Mouse (Mus musculus) 3134 (cell line): ENCODE data around the gene Tmem132b.

Experiments used
- DNase-seq: peaks from one replicate; pipeline ENCODE4 v3.0.0-alpha.2; 2011; ENCODE audit warnings: low spot score; ENCODE audit not compliant: insufficient read length; ENCODE audit errors: extremely low read depth

The Tmem132b gene

DNA sequence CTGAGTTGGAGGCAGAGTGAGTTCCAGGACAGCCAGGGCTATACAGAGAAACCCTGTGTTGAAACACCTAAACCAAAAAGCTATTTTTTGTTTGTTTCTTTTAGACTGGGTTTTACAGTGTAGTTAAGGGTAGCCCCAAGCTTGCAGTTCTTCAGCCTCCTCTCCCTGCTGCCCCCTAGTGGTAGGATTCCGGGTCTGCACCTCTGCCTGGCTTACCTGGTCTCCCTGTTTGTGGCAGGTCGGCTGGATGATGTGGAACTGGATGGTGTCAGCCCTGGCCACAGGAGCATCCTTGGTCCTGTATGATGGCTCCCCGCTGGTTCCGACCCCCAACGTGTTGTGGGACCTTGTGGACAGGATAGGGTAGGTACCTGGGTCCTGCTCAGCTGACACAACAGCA lies 22.0 kb upstream of the Tmem132b start:
- DNase-seq = peak; percentile 63

DNA sequence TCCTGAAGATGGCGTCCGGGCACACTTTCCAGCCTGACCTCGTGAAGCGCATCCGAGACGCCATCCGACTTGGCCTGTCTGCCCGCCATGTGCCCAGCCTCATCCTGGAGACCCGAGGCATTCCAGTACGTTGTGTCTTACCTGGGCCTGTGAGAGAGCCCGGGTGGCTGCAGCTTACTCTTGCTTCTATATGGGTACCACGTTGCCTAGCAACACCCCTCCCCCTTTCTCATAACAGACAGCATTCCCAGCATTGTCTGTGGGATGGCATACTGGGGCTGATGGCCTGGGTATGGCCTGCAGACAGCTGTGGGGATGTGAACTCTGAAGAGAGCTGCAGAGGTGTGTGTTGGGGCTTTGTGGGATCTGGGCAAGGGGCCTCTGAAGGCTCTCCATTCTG lies 16.6 kb upstream of the Tmem132b start:
- no peak for DNase-seq

DNA sequence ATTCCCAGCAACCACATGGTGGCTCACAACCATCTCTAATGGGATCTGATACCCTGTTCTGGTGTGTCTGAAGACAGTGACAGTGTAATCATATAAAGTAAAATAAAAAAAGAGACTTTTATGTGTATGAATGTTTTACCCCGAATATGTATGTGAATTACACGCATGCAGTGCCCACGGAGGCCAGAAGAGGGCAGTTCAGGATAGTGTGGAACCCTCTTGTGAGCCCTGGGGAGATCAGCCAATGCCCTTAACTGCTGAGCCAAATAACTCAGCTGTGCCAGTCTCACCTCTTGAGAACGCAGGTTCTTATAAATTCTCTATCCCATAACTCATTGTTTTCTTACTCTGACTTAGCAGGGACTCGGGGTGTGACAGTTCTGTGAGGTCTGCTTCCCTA lies 12.9 kb upstream of the Tmem132b start:
- DNase-seq = no peak

DNA sequence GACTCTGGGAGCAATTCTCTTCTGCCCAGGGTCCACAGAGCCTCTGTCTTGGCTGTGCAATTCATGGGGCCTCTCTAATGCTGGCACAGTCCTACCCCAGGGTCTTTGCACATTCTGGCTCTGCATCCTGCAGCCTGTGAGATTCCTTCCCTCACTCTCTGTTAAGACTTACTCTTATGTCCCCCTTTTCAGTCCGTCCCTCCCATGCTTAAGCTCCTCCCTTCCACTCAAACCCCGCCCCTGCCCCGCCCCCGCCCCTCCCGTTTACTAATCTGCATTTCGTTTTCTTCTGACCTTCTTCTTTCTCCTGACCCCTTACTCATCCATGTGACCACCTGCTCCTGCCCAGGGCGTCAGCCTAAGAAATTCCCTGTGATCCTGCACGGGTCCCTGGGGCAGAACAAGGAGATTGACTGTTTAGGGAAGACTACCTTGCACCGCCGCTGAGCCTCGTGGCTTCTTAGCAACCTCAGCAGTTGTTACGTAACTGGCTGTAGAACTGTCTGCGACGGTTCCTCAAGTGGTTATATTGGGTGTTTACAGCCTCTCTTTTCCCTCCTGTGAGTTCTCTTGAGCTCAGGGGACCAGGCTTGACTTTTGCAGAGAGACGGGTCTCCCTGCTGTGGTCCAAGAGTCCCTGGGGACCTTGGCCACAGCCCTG lies 10.5 kb upstream of the Tmem132b start:
- DNase-seq = no peak

DNA sequence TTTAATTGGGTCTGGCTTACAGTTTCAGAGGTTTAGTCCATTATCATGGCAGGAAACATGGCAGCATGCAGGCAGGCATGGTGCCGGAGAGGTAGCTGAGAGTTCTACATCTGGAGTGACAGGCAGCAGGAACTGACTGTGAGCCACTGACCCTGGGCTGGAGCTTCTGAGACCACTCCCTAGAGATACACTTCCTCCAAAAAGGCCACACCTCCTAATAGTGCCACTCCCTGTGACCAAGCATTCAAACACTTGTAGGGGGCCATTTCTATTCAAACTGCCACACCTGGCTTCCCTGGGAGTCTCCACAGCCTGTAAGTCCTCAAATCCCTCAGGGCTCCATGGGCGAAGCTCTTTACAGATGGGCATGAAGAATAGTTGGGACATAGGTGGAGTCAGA lies 8.2 kb upstream of the Tmem132b start:
- no peak for DNase-seq

DNA sequence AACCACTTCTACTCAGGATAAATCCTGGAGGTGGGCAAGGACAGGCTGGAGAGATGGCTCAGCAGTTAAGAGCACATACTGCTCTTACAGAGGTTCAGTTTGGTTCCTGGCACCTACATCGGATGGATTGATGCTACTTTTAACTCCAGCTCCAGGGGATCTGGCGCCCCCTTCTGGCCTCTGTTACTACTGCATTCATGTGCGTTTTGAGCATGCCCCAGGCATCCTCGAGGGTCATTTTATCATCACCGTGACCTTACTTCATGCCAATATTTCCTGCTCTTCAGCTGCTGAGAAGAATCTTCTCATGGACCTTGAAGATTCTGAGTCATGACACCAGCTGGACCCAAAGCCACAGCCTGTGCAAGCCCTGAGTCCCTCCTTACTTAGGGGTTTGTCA lies 6.1 kb upstream of the Tmem132b start:
- DNase-seq = no peak

DNA sequence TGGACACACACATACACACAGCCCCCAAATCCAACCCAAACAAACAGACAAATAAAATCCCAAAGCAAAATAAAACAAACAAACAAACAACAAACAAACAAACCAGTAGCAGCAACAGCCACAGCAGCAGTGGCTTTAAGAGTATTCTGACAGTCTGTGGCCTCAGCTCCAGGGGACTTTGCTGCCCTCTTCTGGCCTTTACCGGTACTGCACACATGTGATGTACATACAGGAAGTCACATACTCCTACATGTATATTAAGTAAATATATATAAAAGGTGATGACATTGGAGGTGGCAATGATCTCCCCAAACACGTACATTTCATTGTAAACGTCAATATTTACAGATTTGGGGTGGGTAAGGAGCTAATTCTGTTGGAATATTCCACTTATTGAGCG lies 5.1 kb upstream of the Tmem132b start:
- no peak for DNase-seq

DNA sequence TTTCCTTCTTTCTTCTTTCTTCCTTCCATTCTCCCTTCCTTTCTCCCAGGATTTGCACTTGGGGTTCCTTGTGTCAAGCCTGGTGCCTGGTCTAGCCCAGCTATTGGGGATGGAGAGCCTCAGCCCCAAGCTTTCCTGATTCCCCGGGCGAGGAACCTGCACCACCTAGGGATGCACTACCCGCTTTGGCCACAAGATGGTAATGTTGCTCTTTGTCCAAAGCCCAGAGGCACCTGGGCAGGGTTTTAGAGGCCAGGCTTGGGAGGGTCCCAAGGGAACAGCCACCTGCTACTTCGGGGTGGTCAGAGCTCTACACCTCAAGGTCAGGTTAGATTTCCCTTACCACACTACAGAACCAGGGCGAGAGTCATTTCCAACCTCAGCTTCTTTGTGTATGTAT lies 2.5 kb upstream of the Tmem132b start:
- no peak for DNase-seq

DNA sequence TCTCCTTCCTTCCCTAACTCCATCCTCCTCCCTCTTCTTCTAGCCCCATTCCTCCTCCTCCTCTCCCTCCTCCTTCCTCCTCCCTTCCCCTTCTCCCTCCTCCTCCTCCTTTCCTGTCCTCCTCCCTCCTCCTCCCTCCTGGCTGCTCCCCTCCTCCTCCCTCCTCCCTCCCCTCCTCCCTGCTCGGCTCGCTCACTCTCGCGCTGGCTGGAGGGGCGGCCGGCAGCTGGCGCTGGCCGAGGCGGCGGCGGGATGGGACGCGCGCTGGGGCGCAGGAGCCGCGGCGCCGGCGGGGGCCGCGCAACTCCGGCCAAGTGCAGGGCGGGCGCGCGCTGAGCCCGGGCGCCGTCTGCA lies 594 bp downstream of the Tmem132b start:
- DNase-seq = no peak

DNA sequence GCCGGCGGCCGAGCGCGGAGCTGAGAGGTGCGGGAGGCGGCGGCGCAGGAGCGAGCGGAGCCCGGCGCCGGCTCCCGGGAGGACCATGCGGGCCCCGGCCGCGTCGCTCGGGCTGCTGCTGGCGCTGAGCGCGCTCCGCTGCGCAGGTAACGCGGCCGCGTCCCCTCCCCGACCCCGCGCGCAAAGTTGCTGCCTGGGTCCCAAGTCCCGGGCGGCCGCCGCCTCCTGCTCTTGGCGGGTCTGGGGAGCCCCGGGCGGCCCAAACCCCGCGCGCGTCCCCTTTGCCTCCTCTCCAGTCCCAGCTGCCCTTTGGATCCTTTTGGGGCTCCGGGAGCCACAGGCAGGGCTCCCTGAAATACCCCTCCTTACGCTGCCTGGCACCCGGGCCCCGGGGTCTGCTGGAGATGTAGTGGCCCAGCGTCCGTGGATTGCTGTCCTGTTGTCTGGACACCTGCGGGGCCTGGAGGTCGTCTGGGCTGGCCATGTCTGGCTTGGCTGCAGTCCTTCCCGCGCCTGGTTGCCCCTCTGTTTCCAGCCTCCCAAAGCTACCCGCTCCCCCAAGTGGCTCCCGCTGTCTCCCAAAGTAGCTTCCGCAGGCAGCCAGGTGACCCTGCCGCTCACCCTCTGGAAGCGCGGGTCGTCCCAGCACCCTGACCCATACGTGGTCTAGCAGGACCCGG lies 1.1 kb downstream of the Tmem132b start:
- no peak for DNase-seq

DNA sequence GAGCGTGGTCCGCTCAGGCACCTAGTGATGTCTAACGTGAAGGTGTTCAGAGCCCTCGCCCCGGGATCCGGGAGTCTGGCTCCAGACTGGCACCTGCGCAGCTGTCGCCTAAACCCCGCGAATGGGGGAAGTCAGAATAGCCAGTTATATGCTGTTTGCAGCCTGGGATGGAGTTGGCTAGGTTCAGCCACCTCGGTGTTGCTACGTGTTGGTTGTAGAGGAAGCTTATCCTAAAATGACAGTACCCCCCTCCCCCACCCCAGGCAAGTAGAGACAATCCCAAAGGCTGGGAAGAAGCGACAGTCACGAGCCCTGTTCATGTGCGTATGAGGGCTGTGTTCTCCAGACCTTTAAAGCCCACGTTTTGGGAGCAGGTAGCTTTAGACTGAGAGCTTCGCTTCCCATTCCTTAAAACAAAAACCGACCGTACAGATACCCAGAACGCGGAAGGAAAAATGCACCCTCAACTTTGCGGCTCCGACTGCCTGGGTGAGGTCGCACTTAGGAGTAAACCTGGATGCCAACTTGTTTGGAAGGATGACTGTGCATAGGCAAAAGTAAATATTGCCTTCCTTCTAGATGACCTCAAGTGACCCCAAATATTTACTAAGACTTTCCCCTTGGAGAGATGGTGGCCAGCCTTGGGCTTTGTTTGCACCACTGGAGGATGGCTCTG lies 1.8 kb downstream of the Tmem132b start:
- no peak for DNase-seq

DNA sequence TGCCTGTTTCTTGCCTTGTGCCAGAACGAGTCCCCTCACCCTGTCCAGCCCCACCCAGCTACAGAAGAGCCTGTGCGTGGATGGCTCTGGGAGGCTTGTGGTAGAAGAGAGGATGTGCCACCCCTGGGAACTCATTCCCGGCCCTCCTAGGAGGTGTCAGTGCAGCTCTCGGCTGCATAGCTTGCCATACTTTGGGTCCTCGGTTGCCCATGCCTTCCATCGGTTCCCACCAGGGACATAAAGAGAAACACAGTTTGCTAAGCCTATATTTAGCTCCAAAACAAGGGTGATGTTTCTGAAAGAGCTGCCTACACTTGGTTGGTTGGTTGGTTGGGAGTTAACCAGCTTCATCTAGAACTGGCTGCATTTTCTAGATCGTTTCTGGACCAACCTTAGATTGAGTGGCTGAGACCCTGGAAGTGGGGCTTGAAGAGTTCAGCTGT lies 2.6 kb downstream of the Tmem132b start:
- no peak for DNase-seq

DNA sequence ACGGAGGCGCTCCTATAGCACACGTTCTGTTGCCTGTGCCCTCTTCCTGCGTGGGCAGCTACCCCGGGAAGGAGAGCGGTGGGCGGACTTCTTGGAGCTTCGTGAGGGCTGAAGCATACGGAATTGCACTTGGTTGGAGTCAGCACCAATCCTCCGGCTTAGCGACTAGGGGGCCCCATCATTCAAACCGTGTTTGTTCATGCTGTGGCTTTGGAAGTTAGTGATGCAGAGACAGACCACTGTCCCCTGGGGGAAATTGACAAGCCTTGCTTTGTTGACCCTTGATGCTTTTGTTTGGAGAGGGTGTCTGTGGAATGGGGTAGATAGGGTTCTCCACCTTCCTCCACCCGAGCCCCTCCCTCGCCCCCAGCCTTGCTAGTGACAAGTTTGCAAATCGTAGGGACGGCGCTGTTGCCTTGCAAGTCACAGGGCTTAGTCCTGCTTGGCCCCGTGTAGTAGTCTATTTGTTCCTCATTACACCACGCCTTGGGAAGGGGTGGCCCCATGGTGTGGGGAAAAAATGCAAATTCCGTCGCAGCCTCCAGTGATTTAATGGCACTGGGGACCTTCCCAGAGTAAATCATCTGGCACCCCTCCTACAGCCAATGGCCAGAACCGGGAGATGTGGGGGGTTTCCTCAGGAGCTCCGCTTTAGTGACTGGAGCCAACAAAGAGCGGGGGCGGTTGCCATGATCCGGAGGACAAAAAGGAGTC lies 3.2 kb downstream of the Tmem132b start:
- no peak for DNase-seq

DNA sequence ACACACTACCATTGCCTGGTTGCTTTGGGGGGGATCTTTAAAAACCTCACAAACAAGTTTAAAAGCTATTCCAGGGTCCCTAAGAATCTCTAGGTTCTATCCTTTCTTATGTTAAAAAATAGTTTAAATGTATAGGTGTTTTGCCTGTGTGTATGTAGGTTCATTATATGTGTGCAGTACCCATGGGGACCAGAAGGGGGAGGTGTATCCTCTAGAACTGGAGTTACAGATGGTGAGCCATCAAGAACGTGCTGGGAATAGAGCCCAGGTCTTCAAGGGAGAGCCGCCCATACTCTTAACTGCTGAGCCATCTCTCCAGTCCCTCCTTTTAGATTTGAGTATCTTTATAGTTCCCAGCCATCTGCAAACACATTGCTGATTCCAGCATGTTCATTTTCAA lies 13.5 kb downstream of the Tmem132b start:
- DNase-seq = no peak

DNA sequence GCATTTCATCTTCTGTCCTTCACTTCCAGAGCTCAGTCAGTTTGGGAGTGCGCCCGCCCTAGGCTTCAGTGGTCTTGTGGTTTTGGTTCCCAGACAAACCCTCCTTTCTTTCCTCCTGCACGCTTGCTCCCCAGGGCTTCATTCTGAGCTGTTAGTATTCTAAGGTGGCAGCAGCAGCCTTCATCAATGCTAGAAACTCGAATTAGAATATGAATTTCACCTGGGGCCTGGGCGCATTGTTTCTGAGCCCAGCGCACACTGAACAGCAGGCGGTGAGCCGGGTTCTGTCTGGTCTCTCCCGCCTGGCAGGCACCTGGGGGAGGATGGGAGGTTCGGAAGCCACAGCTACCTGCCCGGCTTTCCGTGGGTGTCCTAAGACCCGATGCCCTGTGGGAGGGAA lies 14.7 kb downstream of the Tmem132b start:
- DNase-seq = no peak

DNA sequence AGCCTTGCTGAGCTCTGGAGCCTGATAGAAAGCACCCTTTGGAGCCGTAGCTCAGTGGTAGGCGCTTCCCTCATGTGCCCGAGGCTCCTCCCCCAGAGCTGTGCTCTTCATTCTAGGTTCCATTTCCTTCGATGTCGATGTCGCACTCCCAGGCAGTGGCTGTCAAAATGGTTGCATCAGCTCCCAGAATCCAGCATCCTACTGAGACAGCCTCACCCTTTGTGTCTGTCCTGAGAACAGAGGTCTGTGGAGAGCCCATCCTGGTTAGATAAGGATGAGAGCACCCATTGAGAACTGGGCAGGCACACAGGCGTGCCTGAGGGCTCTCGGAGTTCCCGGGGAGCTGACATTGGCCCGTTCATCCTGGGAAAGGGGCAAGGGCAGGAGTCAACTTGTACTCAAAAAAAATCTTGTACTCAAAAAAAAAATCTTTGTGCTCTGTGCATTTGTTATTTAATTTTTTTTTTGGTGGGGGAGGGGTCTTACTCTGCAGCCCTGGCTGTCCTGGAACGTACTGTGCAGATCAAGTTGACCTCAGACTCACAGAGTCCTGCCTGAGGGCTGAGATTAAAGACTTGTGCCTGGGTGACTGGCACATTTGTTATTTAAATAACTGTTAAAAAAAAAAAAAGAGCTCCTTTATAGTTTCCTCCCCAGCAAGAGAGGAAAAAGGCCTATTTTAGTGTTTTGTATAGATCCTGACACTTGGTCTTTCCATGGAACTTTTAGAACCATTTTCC lies 18.3 kb downstream of the Tmem132b start:
- DNase-seq = no peak

DNA sequence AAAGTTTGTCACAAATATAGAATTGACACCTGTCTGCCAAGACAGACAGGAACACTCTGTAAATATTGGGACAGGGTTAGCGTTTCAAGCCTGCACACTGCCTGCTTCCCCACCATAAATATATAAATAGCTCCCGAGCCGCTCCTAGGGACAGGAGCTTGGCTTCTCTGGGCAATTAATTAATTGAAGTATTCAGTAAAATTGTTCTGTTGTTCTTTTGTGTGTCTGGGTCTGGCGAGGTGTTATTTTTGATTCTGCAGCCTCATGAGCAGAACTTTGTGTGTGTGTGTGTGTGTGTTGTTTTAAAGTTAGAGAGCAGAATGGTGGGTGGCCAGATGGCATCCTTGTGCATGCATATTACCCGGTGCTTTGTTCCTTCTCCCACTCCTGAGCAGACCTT lies 24.2 kb downstream of the Tmem132b start:
- no peak for DNase-seq

DNA sequence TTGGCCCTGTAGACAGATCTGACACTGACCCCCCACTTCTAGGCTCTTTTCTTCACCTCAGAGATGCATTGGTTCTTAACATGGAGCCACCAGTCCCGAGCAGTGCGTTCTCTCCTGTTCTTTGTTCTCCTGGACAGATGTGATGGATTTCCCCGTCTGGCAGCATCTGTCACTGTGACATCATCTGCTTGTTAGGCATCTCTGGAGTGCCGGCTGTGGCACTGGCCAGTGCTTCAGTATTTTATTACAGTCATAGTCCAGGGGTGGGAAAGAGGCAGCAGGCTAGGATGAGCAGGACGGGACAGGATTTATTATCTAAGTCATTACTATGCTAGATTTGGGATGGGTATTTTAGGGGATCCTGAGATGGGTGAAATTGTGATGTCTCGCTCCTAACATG lies 31.9 kb downstream of the Tmem132b start:
- DNase-seq = no peak

DNA sequence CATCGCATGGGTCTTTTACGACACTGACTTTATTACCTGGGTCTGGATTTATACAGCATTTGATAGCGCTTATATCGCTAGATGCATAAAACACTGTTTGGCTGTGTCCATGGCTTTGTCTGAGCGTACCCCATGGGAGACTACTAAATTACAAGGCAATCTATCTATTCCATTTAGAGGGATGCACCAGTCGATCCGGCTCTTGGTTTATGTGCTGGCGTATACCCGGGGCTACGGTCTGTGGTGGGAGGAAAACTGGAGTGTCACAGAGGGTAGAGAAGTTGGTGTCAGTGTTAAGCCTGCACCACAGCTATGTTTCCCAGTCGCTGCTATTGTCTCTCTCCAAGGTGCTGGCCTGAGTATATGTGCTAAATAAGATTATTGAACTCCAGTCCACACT lies 34.2 kb downstream of the Tmem132b start:
- DNase-seq = no peak

DNA sequence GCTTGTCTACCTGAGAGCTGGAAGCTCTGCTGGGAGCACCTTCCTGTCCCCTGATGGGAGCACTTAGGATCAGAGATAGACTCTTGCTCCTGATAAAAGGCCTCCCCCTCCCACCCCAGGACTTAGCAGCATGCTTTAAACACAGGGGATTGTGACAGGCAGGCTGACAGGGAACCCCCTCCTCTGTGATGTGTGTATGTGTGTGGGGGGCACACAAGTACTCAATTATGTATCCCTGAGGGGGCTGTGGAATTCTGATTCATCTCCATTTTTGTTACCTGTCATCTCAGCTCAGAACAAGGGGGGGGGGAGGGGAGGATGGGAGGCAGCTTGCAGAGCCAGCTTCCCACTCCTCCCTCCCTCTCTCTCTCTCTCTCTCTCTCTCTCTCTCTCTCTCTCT lies 36.9 kb downstream of the Tmem132b start:
- no peak for DNase-seq

DNA sequence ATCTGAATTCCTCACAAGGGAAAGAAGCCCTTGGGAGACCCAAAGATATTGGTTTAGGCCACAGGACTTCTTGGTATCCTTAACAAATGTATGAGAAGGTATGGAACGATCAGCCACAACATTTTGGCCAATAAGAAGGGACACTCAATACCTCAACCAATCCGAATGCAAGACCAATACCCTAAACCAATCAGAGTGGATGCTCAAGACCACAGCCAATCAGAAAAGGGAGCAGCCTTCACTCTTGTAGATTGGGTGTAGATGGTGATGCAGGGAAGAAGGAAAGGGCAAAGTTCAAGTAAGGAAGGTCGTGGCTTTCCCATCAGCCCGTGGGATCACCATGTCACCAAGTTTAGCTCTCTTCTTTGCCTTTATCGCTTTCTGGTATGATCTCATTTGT lies 40.4 kb downstream of the Tmem132b start:
- no peak for DNase-seq
